Mouse (Mus musculus) hindbrain, embryonic 16.5 days (tissue): Measurements from ENCODE around the gene Tmem217. TPM values are rescaled to one million over a fixed set of nuclear protein-coding genes. Genes with fewer than 3 reads are reported as not detected.
"Not testable (repeated sequence)": the region's sequence is repeated elsewhere in the genome, so short reads cannot be mapped to it uniquely, and the experiment has no call there.

Source experiments
- ATAC-seq: fragments of 200-750 bp; cut with Nextera tagmentation; 2 replicates; pipeline ENCODE4 v1.8.0; 2017; ENCODE audit warnings: moderate TSS enrichment, moderate library complexity
- H3K27ac ChIP-seq: fragments of 300-500 bp; sonication (generic); 2 replicates; pipeline ENCODE4 v1.5.1; 2014; ENCODE audit warnings: low read depth, mild to moderate bottlenecking, control low read depth, low read length, moderate library complexity
- H3K27me3 ChIP-seq: fragments of 300-500 bp; sonication (generic); replicated peaks from 2 replicates; pipeline ENCODE4 v1.6.1; 2014; ENCODE audit warnings: low read length; ENCODE audit not compliant: control insufficient read depth, insufficient read depth
- H3K36me3 ChIP-seq: fragments of 300-500 bp; sonication (generic); 2 replicates; pipeline ENCODE4 v1.6.1; 2014; ENCODE audit warnings: mild to moderate bottlenecking, low read length, moderate library complexity, mixed read lengths; ENCODE audit not compliant: control insufficient read depth, insufficient read depth
- H3K4me1 ChIP-seq: fragments of 300-500 bp; sonication (generic); 2 replicates; pipeline ENCODE4 v1.6.1; 2014; ENCODE audit warnings: low read depth, low read length; ENCODE audit not compliant: control insufficient read depth, insufficient read depth
- H3K4me2 ChIP-seq: fragments of 300-500 bp; sonication (generic); 2 replicates; pipeline ENCODE4 v1.6.1; 2014; ENCODE audit warnings: mild to moderate bottlenecking, low read length, control low read depth, moderate library complexity
- H3K4me3 ChIP-seq: fragments of 300-500 bp; sonication (generic); 2 replicates; pipeline ENCODE4 v1.5.1; 2014; ENCODE audit warnings: mild to moderate bottlenecking, low read length, control low read depth, moderate library complexity
- H3K9ac ChIP-seq: fragments of 300-500 bp; sonication (generic); 2 replicates; pipeline ENCODE4 v1.6.1; 2014; ENCODE audit warnings: low read depth, mild to moderate bottlenecking, control low read depth, low read length, moderate library complexity
- H3K9me3 ChIP-seq: fragments of 300-500 bp; sonication (generic); 2 replicates; pipeline ENCODE4 v1.6.1; 2014; ENCODE audit warnings: mild to moderate bottlenecking, low read length, moderate library complexity; ENCODE audit not compliant: control insufficient read depth
- WGBS: fragments of 180-500 bp; shearing (Covaris S2); extraction: QIAGEN DNeasy Blood & Tissue Kit; methylation state at CpG from one replicate; pipeline ENCODE4 v1.1.7; 2014; 5-methylcytosine and 5-hydroxymethylcytosine counted together
- polyA plus RNA-seq: library from polyadenylated mRNA; unstranded; fragments of >200 nt; fragmentation: Nextera tagmentation; extraction: Ambion mirVana; gene quantifications from 2 replicates; pipeline ENCODE4 v1.2.1, GENCODE M21; 2015

The Tmem217 gene
- polyA plus RNA-seq, 1 experiment from 2014 or later: 1.0 TPM

DNA sequence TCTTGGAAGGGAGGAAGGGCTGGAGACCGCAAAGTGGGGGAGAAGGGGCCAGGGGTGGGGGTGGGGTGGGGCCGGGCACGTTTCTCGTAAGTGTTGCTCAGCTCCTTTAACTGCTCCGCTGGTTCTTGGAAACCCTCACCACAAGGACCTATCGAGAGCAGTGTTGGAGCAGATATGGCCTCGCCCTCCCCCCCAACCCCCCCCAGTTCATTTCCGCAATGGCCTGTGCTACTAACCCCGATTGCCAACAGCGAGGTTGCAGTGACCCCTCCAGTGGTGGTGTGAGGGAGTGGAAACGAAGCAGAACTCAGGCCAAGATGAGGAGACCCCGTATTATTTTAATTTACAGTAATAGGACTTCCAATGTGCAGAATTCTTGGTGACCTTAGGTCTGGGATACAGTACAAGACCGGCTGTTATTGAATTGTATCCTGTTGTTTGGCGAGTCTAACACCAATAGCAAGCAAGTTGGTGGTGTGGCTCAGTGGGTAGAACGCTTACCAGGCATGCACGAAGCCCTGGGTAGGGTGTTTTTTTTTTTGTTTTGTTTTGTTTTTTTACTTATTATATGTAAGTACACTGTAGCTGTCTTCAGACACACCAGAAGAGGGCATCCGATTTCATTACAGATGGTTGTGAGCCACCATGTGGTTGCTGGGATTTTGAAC is 51.2 kb downstream of the Tmem217 start:
- Histone ChIP-seq H3K4me2 (no peak overlapping the region), H3K27ac (no peak overlapping the region), H3K4me3 (no peak overlapping the region), H3K36me3 (no peaks in the 10 kb centered on the region), H3K9me3 (no peaks in the 10 kb centered on the region), H3K4me1 (peaks cover 8% of the 10 kb centered on the region), H3K9ac (no peak overlapping the region), H3K27me3 (no peaks in the 10 kb centered on the region)
- ATAC-seq: no peak
- WGBS: 77% methylated on average over 17 of the region's 17 CpGs

DNA sequence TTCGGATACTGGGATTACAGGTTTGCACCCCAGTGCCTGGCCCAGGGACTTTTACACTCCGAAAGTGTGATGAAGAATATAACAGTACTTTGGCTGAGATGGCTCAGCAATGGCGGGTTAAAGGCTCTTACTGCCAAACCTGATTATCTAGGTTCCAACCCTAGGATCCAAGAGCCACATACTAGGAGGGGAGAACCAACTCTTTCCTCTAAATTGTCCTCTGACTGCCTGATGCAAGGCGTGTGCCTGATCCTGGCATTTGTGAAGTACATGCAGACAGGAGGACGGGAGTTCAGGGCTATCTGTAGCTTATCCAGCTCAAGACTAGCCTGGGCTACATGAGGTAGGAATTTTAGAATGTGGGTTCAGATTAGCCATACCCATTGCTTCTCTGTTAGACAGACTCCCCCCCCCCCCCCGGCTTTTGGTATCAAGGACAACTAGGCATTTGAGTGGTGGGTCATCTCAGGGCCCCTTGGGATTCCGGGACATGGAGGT is 51.9 kb downstream of the Tmem217 start:
- Histone ChIP-seq H3K4me3 (no peak overlapping the region), H3K27ac (no peak overlapping the region), H3K36me3 (no peaks in the 10 kb centered on the region), H3K4me1 (peaks cover 8% of the 10 kb centered on the region), H3K4me2 (no peak overlapping the region), H3K9me3 (no peaks in the 10 kb centered on the region), H3K27me3 (no peaks in the 10 kb centered on the region), H3K9ac (no peak overlapping the region)
- 86% methylated on average over 7 of the region's 7 CpGs for WGBS
- ATAC-seq: no peak

GRCm38 (mm10) chr17:29499511-29499910 is 52.7 kb downstream of the Tmem217 start:
- 77% methylated on average over 6 of the region's 6 CpGs for WGBS
- no peak for ATAC-seq
- Histone ChIP-seq H3K9ac (no peak overlapping the region), H3K27ac (no peak overlapping the region), H3K4me2 (no peak overlapping the region), H3K36me3 (no peaks in the 10 kb centered on the region), H3K27me3 (no peaks in the 10 kb centered on the region), H3K4me1 (peaks cover 8% of the 10 kb centered on the region), H3K9me3 (no peaks in the 10 kb centered on the region), H3K4me3 (no peak overlapping the region)

- ATAC-seq, H3K27me3 ChIP-seq, H3K36me3 ChIP-seq, H3K4me2 ChIP-seq, H3K9me3 ChIP-seq, H3K9ac ChIP-seq, H3K4me1 ChIP-seq, H3K27ac ChIP-seq, H3K4me3 ChIP-seq: not testable (repeated sequence)
- 97% methylated on average over 2 of the region's 2 CpGs for WGBS
Observed at GRCm38 (mm10) chr17:29498952-29499351, 53.2 kb downstream of the Tmem217 start.

- Histone ChIP-seq H3K4me2 (no peak overlapping the region), H3K9ac (no peak overlapping the region), H3K27ac (no peak overlapping the region), H3K36me3 (no peaks in the 10 kb centered on the region), H3K4me1 (peaks cover 6% of the 10 kb centered on the region), H3K27me3 (no peaks in the 10 kb centered on the region), H3K4me3 (no peak overlapping the region), H3K9me3 (no peaks in the 10 kb centered on the region)
- no peak for ATAC-seq
- 44% methylated on average over 4 of the region's 4 CpGs for WGBS
Observed at GRCm38 (mm10) chr17:29498028-29498427, 54.2 kb downstream of the Tmem217 start.

- H3K4me1 ChIP-seq, H3K9me3 ChIP-seq, H3K27me3 ChIP-seq, ATAC-seq, H3K27ac ChIP-seq, H3K4me3 ChIP-seq, H3K9ac ChIP-seq, H3K4me2 ChIP-seq, H3K36me3 ChIP-seq: not testable (repeated sequence)
- 61% methylated on average over 1 of the region's 1 CpGs for WGBS
Observed at GRCm38 (mm10) chr17:29497481-29497880, 54.7 kb downstream of the Tmem217 start.

- no peak overlapping the region for H3K9ac ChIP-seq
- H3K36me3 ChIP-seq: no peaks in the 10 kb centered on the region
- 96% methylated on average over 3 of the region's 3 CpGs for WGBS
- no peaks in the 10 kb centered on the region for H3K9me3 ChIP-seq
- H3K4me3 ChIP-seq: no peak overlapping the region
- H3K27ac ChIP-seq: no peak overlapping the region
- no peak overlapping the region for H3K4me2 ChIP-seq
- H3K4me1 ChIP-seq: peaks cover 3% of the 10 kb centered on the region
- H3K27me3 ChIP-seq: no peaks in the 10 kb centered on the region
- ATAC-seq: no peak
Observed at GRCm38 (mm10) chr17:29497071-29497354, 55.2 kb downstream of the Tmem217 start.

- H3K27me3 ChIP-seq: no peaks in the 10 kb centered on the region
- no peaks in the 10 kb centered on the region for H3K9me3 ChIP-seq
- peaks cover 3% of the 10 kb centered on the region for H3K4me1 ChIP-seq
- no peak overlapping the region for H3K9ac ChIP-seq
- no peak overlapping the region for H3K4me2 ChIP-seq
- H3K4me3 ChIP-seq: no peak overlapping the region
- ATAC-seq: no peak
- no peak overlapping the region for H3K27ac ChIP-seq
- H3K36me3 ChIP-seq: no peaks in the 10 kb centered on the region
- 79% methylated on average over 6 of the region's 6 CpGs for WGBS
Observed at GRCm38 (mm10) chr17:29496211-29497070, 55.7 kb downstream of the Tmem217 start.

DNA sequence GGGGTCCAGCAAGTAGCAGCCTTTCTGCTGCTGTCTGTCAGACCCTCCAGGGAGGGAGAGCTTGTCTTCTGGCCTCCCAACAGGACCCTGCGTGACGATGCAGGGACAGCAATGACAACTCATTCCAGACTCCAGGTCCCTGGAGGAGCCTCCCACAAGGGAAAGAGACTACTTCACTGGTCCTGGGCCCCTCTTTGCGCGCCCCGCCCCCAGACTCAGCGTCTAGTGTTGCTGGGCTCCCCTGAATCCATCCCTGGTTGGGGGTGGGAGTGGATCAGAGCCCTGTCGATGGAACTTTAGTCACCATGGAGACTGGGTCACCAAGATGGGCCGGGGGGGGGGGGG is 57.5 kb downstream of the Tmem217 start:
- no peaks in the 10 kb centered on the region for H3K36me3 ChIP-seq
- H3K9me3 ChIP-seq: no peaks in the 10 kb centered on the region
- H3K4me2 ChIP-seq: no peak overlapping the region
- peaks cover 3% of the 10 kb centered on the region for H3K4me1 ChIP-seq
- 51% methylated on average over 7 of the region's 8 CpGs for WGBS
- H3K27me3 ChIP-seq: no peaks in the 10 kb centered on the region
- no peak overlapping the region for H3K27ac ChIP-seq
- no peak for ATAC-seq
- no peak overlapping the region for H3K4me3 ChIP-seq
- no peak overlapping the region for H3K9ac ChIP-seq
